Mouse (Mus musculus) myocyte (in vitro differentiated cells): Measurements from ENCODE around the gene Sectm1b. TPM values are rescaled to one million over a fixed set of nuclear protein-coding genes. Genes with fewer than 3 reads are reported as not detected.

Source experiments
- H3K27me3 ChIP-seq: one replicate; pipeline ENCODE4 v1.6.1; 2011; ENCODE audit not compliant: control insufficient read depth, insufficient read depth, insufficient read length
- H3K36me3 ChIP-seq: one replicate; pipeline ENCODE4 v1.6.1; 2011; ENCODE audit not compliant: control insufficient read depth, insufficient read depth
- H3K4me2 ChIP-seq: one replicate; pipeline ENCODE4 v1.6.1; 2011; ENCODE audit warnings: low read depth, control low read depth
- H3K4me3 ChIP-seq: one replicate; pipeline ENCODE4 v1.5.1; 2011; ENCODE audit warnings: mild to moderate bottlenecking, control low read depth, moderate library complexity
- H3K79me2 ChIP-seq: one replicate; pipeline ENCODE4 v1.6.1; 2011; ENCODE audit not compliant: control insufficient read depth, insufficient read depth
- H3ac ChIP-seq: one replicate; pipeline ENCODE4 v1.6.1; 2011; ENCODE audit not compliant: control insufficient read depth, insufficient read length
- CEBPB ChIP-seq: IDR thresholded peaks from 2 replicates; pipeline ENCODE4 v1.6.1; 2011; ENCODE audit warnings: mild to moderate bottlenecking, moderate library complexity; ENCODE audit not compliant: poor library complexity, insufficient read depth, severe bottlenecking
- E2F4 ChIP-seq: IDR thresholded peaks from one replicate; pipeline ENCODE4 v1.6.1; 2011; ENCODE audit warnings: mild to moderate bottlenecking, control low read depth, moderate library complexity; ENCODE audit not compliant: insufficient read depth
- MAX ChIP-seq: IDR thresholded peaks from one replicate; pipeline ENCODE4 v1.6.1; 2011; ENCODE audit warnings: low read depth, mild to moderate bottlenecking, control low read depth
- MYOD1 ChIP-seq, 3 experiments: IDR thresholded peaks; one replicate each; pipeline ENCODE4 v1.6.1; 2011; ENCODE audit warnings: control low read depth in 2 of 3, low read depth in 2 of 3, mild to moderate bottlenecking in 2 of 3, moderate library complexity in 1 of 3; ENCODE audit not compliant: insufficient read length in 2 of 3, control insufficient read depth in 1 of 3
- MYOG ChIP-seq, 3 experiments: IDR thresholded peaks; one replicate each; pipeline ENCODE4 v1.6.1; 2011; ENCODE audit warnings: control low read depth in 2 of 3, low read depth in 2 of 3, mild to moderate bottlenecking in 2 of 3; ENCODE audit not compliant: insufficient read length in 2 of 3, control insufficient read depth in 1 of 3, insufficient read depth in 1 of 3
- POLR2A ChIP-seq: IDR thresholded peaks from one replicate; pipeline ENCODE4 v1.6.1; 2011; ENCODE audit warnings: low read depth, mild to moderate bottlenecking, control low read depth, moderate library complexity; ENCODE audit not compliant: insufficient read length
- POLR2AphosphoS2 ChIP-seq: IDR thresholded peaks from one replicate; pipeline ENCODE4 v1.6.1; 2011; ENCODE audit warnings: low read depth, control low read depth; ENCODE audit not compliant: insufficient read length
- REST ChIP-seq: IDR thresholded peaks from one replicate; pipeline ENCODE4 v1.6.1; 2011; ENCODE audit warnings: mild to moderate bottlenecking, control low read depth, moderate library complexity; ENCODE audit not compliant: insufficient read depth, insufficient read length
- SRF ChIP-seq: IDR thresholded peaks from one replicate; pipeline ENCODE4 v1.6.1; 2011; ENCODE audit warnings: low read depth; ENCODE audit not compliant: control insufficient read depth, insufficient read length
- TCF12 ChIP-seq: IDR thresholded peaks from one replicate; pipeline ENCODE4 v1.6.1; 2011; ENCODE audit warnings: mild to moderate bottlenecking, control low read depth; ENCODE audit not compliant: poor library complexity, insufficient read depth, severe bottlenecking
- TCF3 ChIP-seq: IDR thresholded peaks from one replicate; pipeline ENCODE4 v1.6.1; 2011; ENCODE audit warnings: low read depth, control low read depth; ENCODE audit not compliant: insufficient read length
- USF1 ChIP-seq: IDR thresholded peaks from one replicate; pipeline ENCODE4 v1.6.1; 2011; ENCODE audit warnings: low read depth, mild to moderate bottlenecking, control low read depth, moderate library complexity
- polyA plus RNA-seq: library from polyadenylated mRNA; unstranded; fragments of >200 nt; fragmentation: generic; extraction: Trizol; gene quantifications from one replicate; pipeline ENCODE4 v1.2.1, GENCODE M21; 2012; ENCODE audit warnings: missing spikeins

The Sectm1b gene
- polyA plus RNA-seq, 1 experiment = not detected

DNA sequence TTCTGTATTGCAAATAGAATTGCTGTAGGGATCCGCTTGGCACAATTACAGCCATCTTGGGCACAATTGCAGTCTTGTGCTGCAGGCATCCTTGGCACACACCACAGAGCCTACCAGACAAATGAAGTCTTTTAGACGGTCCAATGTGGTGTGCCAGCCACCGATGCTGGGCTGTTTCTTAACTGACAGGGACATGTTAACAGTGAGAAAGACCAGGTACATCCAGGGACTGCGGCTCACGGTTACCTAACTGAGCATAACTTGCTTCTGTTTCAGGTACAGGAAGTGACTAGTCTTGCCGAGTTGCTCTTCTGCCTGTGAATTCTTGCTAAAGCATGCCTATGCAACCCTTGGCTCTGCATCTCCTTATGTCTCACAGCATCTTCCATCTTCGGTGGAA lies 49.7 kb downstream of the Sectm1b start:
- Histone ChIP-seq H3K4me2 (no peak overlapping the region), H3ac (no peak overlapping the region), H3K79me2 (no peaks in the 10 kb centered on the region), H3K36me3 (no peaks in the 10 kb centered on the region), H3K4me3 (no peak overlapping the region), H3K27me3 (no peaks in the 10 kb centered on the region)
- no peak for TF ChIP-seq POLR2A
- no peak for TF ChIP-seq MAX

DNA sequence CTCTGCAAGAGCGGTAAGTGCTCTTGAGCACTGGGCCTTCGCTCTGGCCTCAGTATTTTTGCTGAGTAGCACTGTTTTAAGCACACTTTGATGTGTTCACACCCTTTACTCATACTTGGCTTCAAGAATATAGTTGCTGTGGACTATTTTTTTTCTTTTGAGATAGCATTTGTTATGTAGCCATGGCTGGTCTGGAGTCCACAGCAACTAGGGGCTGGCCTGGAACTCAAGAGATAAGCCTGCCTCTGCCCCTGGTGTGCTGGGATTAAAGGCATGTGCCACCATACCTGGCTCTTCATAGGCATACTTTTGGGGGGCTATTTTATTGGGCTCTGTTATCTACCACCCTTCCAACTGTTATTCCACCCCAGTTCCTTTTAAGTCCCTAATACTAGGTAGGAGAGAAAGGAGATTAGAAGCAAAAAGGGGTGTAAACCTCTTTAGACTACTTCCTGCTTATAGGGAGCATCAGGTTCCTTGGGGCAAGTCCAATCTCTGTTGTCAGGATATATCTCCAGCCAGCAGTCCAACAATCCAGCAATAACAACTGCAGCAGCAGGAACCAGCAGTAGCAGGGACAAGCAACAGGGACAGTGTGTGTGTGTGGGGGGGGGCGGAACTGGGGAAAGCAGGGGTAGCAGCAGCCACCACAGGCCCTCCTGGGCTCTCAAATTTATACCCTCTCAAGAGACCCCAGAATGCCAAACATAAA lies 53.2 kb downstream of the Sectm1b start:
- H3K4me2 ChIP-seq = no peak overlapping the region
- H3K36me3 ChIP-seq = no peaks in the 10 kb centered on the region
- no peaks in the 10 kb centered on the region for H3K79me2 ChIP-seq
- TF ChIP-seq SRF = no peak
- TF ChIP-seq MYOG (IDR thresholded peaks at IDR 0.05; ENCODE audit: control insufficient read depth in 1 of 3, insufficient read depth in 1 of 3, insufficient read length in 2 of 3, low read depth in 2 of 3) = no peak
- TF ChIP-seq USF1 = no peak
- no peak for TF ChIP-seq POLR2AphosphoS2
- TF ChIP-seq POLR2A = no peak
- no peaks in the 10 kb centered on the region for H3K27me3 ChIP-seq
- H3ac ChIP-seq = no peak overlapping the region
- H3K4me3 ChIP-seq = no peak overlapping the region

DNA sequence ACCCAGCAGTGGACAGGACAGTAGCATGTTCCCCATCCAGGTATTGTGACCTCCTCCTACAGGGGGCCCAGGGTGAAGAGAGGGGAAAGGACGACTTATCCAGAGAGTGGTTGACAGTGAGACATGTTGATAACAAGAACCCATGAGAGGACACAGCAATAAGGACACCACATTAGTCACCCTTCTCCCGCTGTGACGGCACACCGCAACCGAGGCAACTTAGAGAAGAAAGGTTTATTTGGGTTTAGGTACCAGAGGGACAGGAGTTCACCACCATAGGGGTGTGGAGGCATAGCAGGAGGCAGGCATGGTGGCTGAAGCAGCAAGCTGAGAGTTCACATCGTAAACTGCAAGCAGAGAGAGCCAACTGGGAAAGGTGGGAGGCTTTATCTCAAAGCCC lies 57.2 kb downstream of the Sectm1b start:
- Histone ChIP-seq H3K4me2 (no peak overlapping the region), H3K4me3 (no peak overlapping the region), H3K79me2 (no peaks in the 10 kb centered on the region), H3K27me3 (no peaks in the 10 kb centered on the region), H3ac (no peak overlapping the region), H3K36me3 (no peaks in the 10 kb centered on the region)
- TF ChIP-seq POLR2AphosphoS2 = no peak
- TF ChIP-seq TCF12 = no peak
- TF ChIP-seq SRF = no peak
- no peak for TF ChIP-seq E2F4
- TF ChIP-seq MYOG (IDR thresholded peaks at IDR 0.05; ENCODE audit: control insufficient read depth in 1 of 3, insufficient read depth in 1 of 3, insufficient read length in 2 of 3, low read depth in 2 of 3) = no peak
- no peak for TF ChIP-seq MAX
- no peak for TF ChIP-seq TCF3
- TF ChIP-seq USF1 = no peak
- no peak for TF ChIP-seq REST
- no peak for TF ChIP-seq MYOD1 (IDR thresholded peaks at IDR 0.05; ENCODE audit: control insufficient read depth in 1 of 3, insufficient read length in 2 of 3, low read depth in 2 of 3)
- TF ChIP-seq POLR2A = no peak
- no peak for TF ChIP-seq CEBPB

DNA sequence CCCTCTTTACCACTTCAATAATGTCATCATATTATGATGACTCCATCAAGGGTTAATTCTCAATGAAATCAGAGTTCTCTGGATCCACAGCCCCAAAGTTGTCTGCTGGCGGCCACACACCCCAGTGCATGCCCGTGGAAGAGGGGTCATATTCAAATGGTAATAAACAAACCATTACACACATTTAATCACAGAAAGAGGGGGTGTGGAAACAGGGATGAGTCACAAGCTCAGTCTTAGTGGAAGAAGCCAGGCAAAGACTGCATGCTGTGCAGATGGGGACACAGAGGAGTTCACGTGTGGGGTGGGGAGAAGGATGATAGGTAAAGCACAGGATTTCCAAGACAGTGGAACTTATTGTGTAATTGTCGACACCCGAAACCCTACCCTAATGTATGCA lies 59.1 kb downstream of the Sectm1b start:
- Histone ChIP-seq H3K79me2 (no peaks in the 10 kb centered on the region), H3K4me3 (no peak overlapping the region), H3K4me2 (no peak overlapping the region), H3ac (no peak overlapping the region), H3K27me3 (no peaks in the 10 kb centered on the region), H3K36me3 (no peaks in the 10 kb centered on the region)
- no peak for TF ChIP-seq SRF
- no peak for TF ChIP-seq CEBPB
- TF ChIP-seq MAX = no peak
- no peak for TF ChIP-seq E2F4
- no peak for TF ChIP-seq TCF3
- TF ChIP-seq TCF12 = no peak
- TF ChIP-seq REST = no peak
- TF ChIP-seq USF1 = no peak
- TF ChIP-seq POLR2AphosphoS2 = no peak
- no peak for TF ChIP-seq MYOD1 (IDR thresholded peaks at IDR 0.05; ENCODE audit: control insufficient read depth in 1 of 3, insufficient read length in 2 of 3, low read depth in 2 of 3)
- TF ChIP-seq POLR2A = no peak
- no peak for TF ChIP-seq MYOG (IDR thresholded peaks at IDR 0.05; ENCODE audit: control insufficient read depth in 1 of 3, insufficient read depth in 1 of 3, insufficient read length in 2 of 3, low read depth in 2 of 3)

Other genes with a start within 250 kb of the Sectm1b start
- gene Fasn, start 239.0 kb downstream of the Sectm1b start, polyA plus RNA-seq = 226 TPM
- gene Ccdc57, start 130.7 kb downstream of the Sectm1b start, polyA plus RNA-seq = 1.8 TPM
- 9.7 TPM for gene Slc16a3, start 115.1 kb downstream of the Sectm1b start, polyA plus RNA-seq
- 79.5 TPM for gene Csnk1d, start 72.2 kb downstream of the Sectm1b start, polyA plus RNA-seq
- gene Cd7, start 24.2 kb downstream of the Sectm1b start, polyA plus RNA-seq = 0.35 TPM
- gene Sectm1a, start 17.7 kb upstream of the Sectm1b start, polyA plus RNA-seq = 0.12 TPM
- 0.05 TPM for gene Tex19.2, start 55.1 kb upstream of the Sectm1b start, polyA plus RNA-seq
- not detected for gene Tex19.1, start 82.6 kb upstream of the Sectm1b start, polyA plus RNA-seq
- gene Uts2r, start 96.7 kb upstream of the Sectm1b start, polyA plus RNA-seq = 0.20 TPM
- gene Hexdc, start 140.9 kb upstream of the Sectm1b start, polyA plus RNA-seq = 11.6 TPM
- gene Ogfod3, start 141.1 kb upstream of the Sectm1b start, polyA plus RNA-seq = 12.5 TPM
- gene Cybc1, start 165.8 kb upstream of the Sectm1b start, polyA plus RNA-seq = 22.3 TPM
- 27.0 TPM for gene Narf, start 173.7 kb upstream of the Sectm1b start, polyA plus RNA-seq
- gene Foxk2, start 196.4 kb upstream of the Sectm1b start, polyA plus RNA-seq = 41.7 TPM